Mouse (Mus musculus) hindbrain, postnatal 0 days (tissue): ENCODE results near the gene Gpr132. TPM values are rescaled to one million over a fixed set of nuclear protein-coding genes. Genes with fewer than 3 reads are reported as not detected.

Experiments
- ATAC-seq: fragments of 200-750 bp; cut with Nextera tagmentation; 2 replicates; pipeline ENCODE4 v1.8.0; 2017; ENCODE audit warnings: mild to moderate bottlenecking, moderate TSS enrichment, moderate library complexity
- DNase-seq: peaks from one replicate; pipeline ENCODE4 v3.0.0-alpha.2; 2015; ENCODE audit warnings: low spot score
- H3K27ac ChIP-seq: fragments of 300-500 bp; sonication (generic); 2 replicates; pipeline ENCODE4 v1.5.1; 2014; ENCODE audit warnings: mild to moderate bottlenecking
- H3K27me3 ChIP-seq: fragments of 300-500 bp; sonication (generic); 2 replicates; pipeline ENCODE4 v1.6.1; 2014; ENCODE audit warnings: low read length, mixed read lengths; ENCODE audit not compliant: insufficient read depth
- H3K36me3 ChIP-seq: fragments of 300-500 bp; sonication (generic); 2 replicates; pipeline ENCODE4 v1.6.1; 2014; ENCODE audit warnings: low read length, mixed read lengths; ENCODE audit not compliant: insufficient read depth
- H3K4me1 ChIP-seq: fragments of 300-500 bp; sonication (generic); 2 replicates; pipeline ENCODE4 v1.6.1; 2014; ENCODE audit warnings: antibody characterized with exemption, low read length, mixed read lengths; ENCODE audit not compliant: insufficient read depth
- H3K4me2 ChIP-seq: fragments of 300-500 bp; sonication (generic); 2 replicates; pipeline ENCODE4 v1.6.1; 2014; ENCODE audit warnings: low read depth, mild to moderate bottlenecking, low read length, moderate library complexity, mixed read lengths
- H3K4me3 ChIP-seq: fragments of 300-500 bp; sonication (generic); 2 replicates; pipeline ENCODE4 v1.5.1; 2014; ENCODE audit warnings: low read length
- H3K9ac ChIP-seq: fragments of 300-500 bp; sonication (generic); replicated peaks from 2 replicates; pipeline ENCODE4 v1.6.1; 2014; ENCODE audit warnings: mild to moderate bottlenecking, low read length, moderate library complexity, mixed read lengths
- H3K9me3 ChIP-seq: fragments of 300-500 bp; sonication (generic); 2 replicates; pipeline ENCODE4 v1.6.1; 2016; ENCODE audit warnings: low read length, mixed read lengths
- CTCF ChIP-seq: IDR thresholded peaks from 2 replicates; pipeline ENCODE4 v1.5.1; 2016; ENCODE audit warnings: antibody characterized with exemption, control low read depth, low read depth
- WGBS: fragments of 180-500 bp; shearing (Covaris S2); extraction: QIAGEN DNeasy Blood & Tissue Kit; methylation state at CpG from one replicate; pipeline ENCODE4 v1.1.7; 2014; 5-methylcytosine and 5-hydroxymethylcytosine counted together
- polyA plus RNA-seq: library from polyadenylated mRNA; unstranded; fragments of >200 nt; fragmentation: Nextera tagmentation; extraction: Ambion mirVana; gene quantifications from 2 replicates; pipeline ENCODE4 v1.2.1, GENCODE M21; 2015
- total RNA-seq: library from RNA; depleted of rRNA; stranded (reverse); fragments of >200 nt; gene quantifications from 2 replicates; pipeline ENCODE4 v1.2.3, GENCODE M21; 2014

Gpr132 gene
- total and polyA plus RNA-seq, 2 experiments from 2014 or later, result 0.05 to 0.10 TPM

GRCm38 (mm10) chr12:112897522-112898212, 29.6 kb upstream of the Gpr132 start:
- Histone ChIP-seq H3K4me2 (peak overlapping the region; percentile 43), H3K9me3 (no peaks in the 10 kb centered on the region), H3K27ac (no peak overlapping the region), H3K36me3 (no peaks in the 10 kb centered on the region), H3K9ac (no peak overlapping the region), H3K4me1 (no peaks in the 10 kb centered on the region), H3K4me3 (no peak overlapping the region), H3K27me3 (no peaks in the 10 kb centered on the region)
- DNase-seq (peak; percentile 62), ATAC-seq (peak; percentile 82)
- no peak for TF ChIP-seq CTCF
- WGBS, result 25% methylated on average over 16 of the region's 16 CpGs

GRCm38 (mm10) chr12:112894969-112895368, 26.9 kb upstream of the Gpr132 start:
- no peak for ATAC-seq
- TF ChIP-seq CTCF, result no peak
- Histone ChIP-seq H3K36me3 (no peaks in the 10 kb centered on the region), H3K27me3 (no peaks in the 10 kb centered on the region), H3K4me3 (no peak overlapping the region), H3K4me2 (peak overlapping the region; percentile 23; the same call in 1 of the 2 replicates), H3K9ac (no peak overlapping the region), H3K4me1 (no peaks in the 10 kb centered on the region), H3K27ac (0 out of 2 replicates have a peak overlapping the region, but pooled peaks have one; percentile 36), H3K9me3 (no peaks in the 10 kb centered on the region)
- no peak for DNase-seq
- WGBS, result 68% methylated on average over 4 of the region's 4 CpGs

- H3K36me3 ChIP-seq, result no peaks in the 10 kb centered on the region
- no peak for ATAC-seq
- no peaks in the 10 kb centered on the region for H3K9me3 ChIP-seq
- peak overlapping the region; percentile 23; the same call in 1 of the 2 replicates for H3K4me2 ChIP-seq
- no peaks in the 10 kb centered on the region for H3K4me1 ChIP-seq
- H3K27me3 ChIP-seq, result no peaks in the 10 kb centered on the region
- 56% methylated on average over 11 of the region's 11 CpGs for WGBS
- no peak overlapping the region for H3K9ac ChIP-seq
- H3K4me3 ChIP-seq, result no peak overlapping the region
- no peak for TF ChIP-seq CTCF
- H3K27ac ChIP-seq, result 0 out of 2 replicates have a peak overlapping the region, but pooled peaks have one; percentile 36
- DNase-seq, result no peak
These were observed 26.4 kb upstream of the Gpr132 start for GRCm38 (mm10) chr12:112894303-112894884.

GRCm38 (mm10) chr12:112885465-112885864, 17.4 kb upstream of the Gpr132 start:
- Histone ChIP-seq H3K36me3 (no peaks in the 10 kb centered on the region), H3K9me3 (no peaks in the 10 kb centered on the region), H3K4me3 (no peak overlapping the region), H3K4me1 (no peaks in the 10 kb centered on the region), H3K4me2 (no peak overlapping the region), H3K27ac (no peak overlapping the region), H3K9ac (no peak overlapping the region), H3K27me3 (no peaks in the 10 kb centered on the region)
- DNase-seq (no peak), ATAC-seq (no peak)
- WGBS, result 64% methylated on average over 7 of the region's 7 CpGs
- TF ChIP-seq CTCF, result no peak

GRCm38 (mm10) chr12:112881301-112881815, 13.3 kb upstream of the Gpr132 start:
- DNase-seq, result peak; percentile 25
- Histone ChIP-seq H3K4me1 (peaks cover 7% of the 10 kb centered on the region; the same call in 1 of the 2 replicates), H3K9me3 (no peaks in the 10 kb centered on the region), H3K36me3 (no peaks in the 10 kb centered on the region), H3K4me3 (no peak overlapping the region), H3K9ac (no peak overlapping the region), H3K4me2 (no peak overlapping the region), H3K27me3 (peaks cover 26% of the 10 kb centered on the region), H3K27ac (no peak overlapping the region)
- WGBS, result 49% methylated on average over 6 of the region's 6 CpGs
- TF ChIP-seq CTCF, result no peak
- ATAC-seq, result no peak

DNA sequence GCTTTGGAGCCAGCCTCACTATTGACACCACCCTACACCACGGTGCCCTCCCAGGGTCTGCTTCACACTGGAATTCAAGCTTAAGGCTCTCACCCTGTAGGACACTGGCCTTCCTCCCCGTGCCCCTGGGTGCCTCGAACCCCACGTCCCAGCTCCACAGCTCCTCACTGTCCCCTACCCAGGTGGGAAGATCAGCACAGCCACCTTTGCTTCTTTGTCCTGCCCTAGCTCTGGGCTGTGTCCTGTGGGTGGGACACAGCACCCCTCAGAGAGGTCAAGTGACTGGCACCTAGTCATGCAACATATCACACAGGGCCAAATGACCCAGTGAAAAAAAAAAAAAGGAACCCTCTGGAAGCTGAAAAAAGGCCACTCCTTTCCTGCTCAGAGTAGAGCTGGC, 12.6 kb upstream of the Gpr132 start:
- no peaks in the 10 kb centered on the region for H3K36me3 ChIP-seq
- H3K9ac ChIP-seq, result no peak overlapping the region
- 79% methylated on average over 4 of the region's 4 CpGs for WGBS
- H3K4me3 ChIP-seq, result no peak overlapping the region
- H3K4me1 ChIP-seq, result peaks cover 7% of the 10 kb centered on the region; the same call in 1 of the 2 replicates
- DNase-seq, result no peak
- H3K27me3 ChIP-seq, result peaks cover 30% of the 10 kb centered on the region
- no peak overlapping the region for H3K4me2 ChIP-seq
- H3K27ac ChIP-seq, result no peak overlapping the region
- no peak for TF ChIP-seq CTCF
- H3K9me3 ChIP-seq, result no peaks in the 10 kb centered on the region
- no peak for ATAC-seq
